Mouse (Mus musculus) C2C12 (cell line): Measurements from ENCODE around the gene Hck.

Source experiments
- CEBPB ChIP-seq: IDR thresholded peaks from one replicate; pipeline ENCODE4 v1.6.1; 2011; ENCODE audit warnings: low read depth, mild to moderate bottlenecking, control low read depth, moderate library complexity
- CTCF ChIP-seq: IDR thresholded peaks from one replicate; pipeline ENCODE4 v1.5.1; 2011; ENCODE audit not compliant: control insufficient read depth, insufficient read depth, insufficient read length
- MYOD1 ChIP-seq: IDR thresholded peaks from one replicate; pipeline ENCODE4 v1.6.1; 2011; ENCODE audit warnings: low read depth; ENCODE audit not compliant: control insufficient read depth, insufficient read length
- MYOG ChIP-seq: IDR thresholded peaks from one replicate; pipeline ENCODE4 v1.6.1; 2011; ENCODE audit not compliant: control insufficient read depth, insufficient read length; ENCODE audit errors: extremely low read depth
- USF1 ChIP-seq: IDR thresholded peaks from one replicate; pipeline ENCODE4 v1.6.1; 2011; ENCODE audit warnings: low read depth, mild to moderate bottlenecking, control low read depth, moderate library complexity

- TF ChIP-seq CTCF (no peak), CEBPB (no peak), MYOG (no peak), USF1 (no peak), MYOD1 (no peak)
Measured at GRCm38 (mm10) chr2:153060216-153060615, 48.1 kb upstream of the Hck start.
